Mouse (Mus musculus): ENCODE results near the gene 6430628N08Rik. TPM values are rescaled to one million over a fixed set of nuclear protein-coding genes. Genes with fewer than 3 reads are reported as not detected.

The 6430628N08Rik gene
- polyA plus RNA-seq, 1 experiment, result not detected

DNA sequence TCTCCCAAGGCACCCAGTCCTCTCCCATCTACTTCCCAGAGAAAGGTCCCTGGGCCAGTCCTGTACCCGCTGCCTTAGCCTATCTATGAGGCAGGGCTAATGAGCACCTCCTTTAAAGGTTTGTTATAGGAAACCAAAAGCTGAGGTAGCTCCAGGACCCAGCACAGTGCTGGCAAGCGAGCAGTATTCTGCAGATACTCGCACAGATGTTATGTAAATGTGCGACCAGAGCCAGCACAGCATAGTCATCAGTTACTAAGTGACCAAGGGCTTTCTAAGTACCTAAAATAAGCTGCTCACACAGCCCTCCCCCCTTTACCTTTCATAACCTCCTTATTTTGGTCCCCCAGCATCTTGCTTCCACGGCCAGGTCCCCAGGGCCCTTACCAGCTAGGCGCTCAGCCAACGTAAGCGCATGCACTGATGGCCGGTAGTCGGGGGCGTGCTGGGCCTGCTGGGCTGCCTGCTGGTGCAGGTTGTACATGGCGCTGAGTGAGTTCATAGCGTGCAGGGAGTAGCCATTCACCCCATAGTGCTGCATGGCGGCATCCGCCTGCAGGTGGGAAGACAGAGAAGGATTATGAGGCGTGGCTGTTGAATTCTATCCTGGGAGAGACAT lies 32.9 kb downstream of the 6430628N08Rik start:
- H3K36me3 ChIP-seq (ENCODE audit: control insufficient read depth, insufficient read depth, low read length), result no peaks in the 10 kb centered on the region
- no peak for DNase-seq
- no peak overlapping the region for H3K4me3 ChIP-seq (ENCODE audit: insufficient read depth, low read depth, low read length)
- H3K27me3 ChIP-seq (replicated peaks; ENCODE audit: control insufficient read depth, insufficient read depth, low read length), result no peaks in the 10 kb centered on the region; the same call in 1 of the 2 replicates
- no peak overlapping the region for H3K27ac ChIP-seq (ENCODE audit: insufficient read depth, low read depth, low read length)
- WGBS, result 69% methylated on average over 16 of the region's 16 CpGs
- no peak for TF ChIP-seq CTCF (conservative IDR thresholded peaks at IDR 0.05; ENCODE audit: insufficient read depth, insufficient read length, low read depth, low read length)
- no peak for TF ChIP-seq POLR2A (IDR thresholded peaks at IDR 0.05; ENCODE audit: low read depth, low read length)
- H3K4me1 ChIP-seq (ENCODE audit: control insufficient read depth, insufficient read depth, low read length), result no peaks in the 10 kb centered on the region

DNA sequence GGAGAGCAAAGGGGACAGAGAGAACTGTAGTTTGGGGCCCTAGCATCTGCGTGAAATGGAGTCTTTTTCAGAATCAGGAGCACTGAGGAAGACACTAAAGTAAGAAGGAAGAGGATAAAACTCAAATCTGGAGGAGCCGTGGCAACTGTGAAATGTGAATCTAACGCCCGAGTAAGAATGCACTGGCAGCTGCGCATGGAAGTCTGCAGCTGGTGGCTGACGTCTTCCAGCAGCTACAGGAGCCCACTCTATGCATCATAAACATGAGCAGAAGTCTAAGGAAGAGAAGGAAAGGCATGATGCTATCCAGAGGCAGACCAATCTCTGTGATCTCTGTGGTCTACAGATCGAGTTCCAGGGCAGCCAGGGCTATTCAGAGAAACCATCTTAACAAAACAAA lies 37.2 kb downstream of the 6430628N08Rik start:
- no peak overlapping the region for H3K27ac ChIP-seq (ENCODE audit: insufficient read depth, low read depth, low read length)
- 41% methylated on average over 7 of the region's 7 CpGs for WGBS
- DNase-seq, result no peak
- H3K36me3 ChIP-seq (ENCODE audit: control insufficient read depth, insufficient read depth, low read length), result no peaks in the 10 kb centered on the region
- H3K4me3 ChIP-seq (ENCODE audit: insufficient read depth, low read depth, low read length), result no peak overlapping the region
- no peaks in the 10 kb centered on the region for H3K4me1 ChIP-seq (ENCODE audit: control insufficient read depth, insufficient read depth, low read length)
- H3K27me3 ChIP-seq (replicated peaks; ENCODE audit: control insufficient read depth, insufficient read depth, low read length), result peaks cover 2% of the 10 kb centered on the region; the same call in 1 of the 2 replicates
- TF ChIP-seq CTCF (conservative IDR thresholded peaks at IDR 0.05; ENCODE audit: insufficient read depth, insufficient read length, low read depth, low read length), result no peak
- no peak for TF ChIP-seq POLR2A (IDR thresholded peaks at IDR 0.05; ENCODE audit: low read depth, low read length)

DNA sequence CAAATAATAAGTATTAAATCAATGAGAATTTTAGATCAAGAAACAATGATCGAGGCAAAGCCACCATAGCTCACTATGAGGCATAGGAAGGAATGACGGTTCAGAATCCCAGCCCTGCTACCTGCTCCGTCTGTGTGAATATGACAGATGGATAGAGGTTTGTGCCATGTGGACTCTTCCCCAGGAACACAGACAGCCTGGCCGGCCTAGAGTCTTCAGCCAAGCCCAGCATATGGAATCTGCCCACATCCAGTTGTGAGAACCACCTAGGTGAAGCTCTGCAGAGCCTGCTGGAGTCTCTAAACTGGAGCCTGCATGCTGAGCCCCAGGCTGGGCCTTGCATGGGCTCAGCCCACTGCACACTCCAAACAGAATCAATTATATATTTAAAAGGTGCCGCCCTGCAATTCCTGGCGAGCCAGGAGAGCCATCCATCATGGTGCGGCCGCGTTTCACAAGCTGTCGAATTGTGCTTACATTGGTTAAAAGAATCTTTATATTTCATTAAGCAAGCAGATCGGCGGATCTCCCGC lies 41.2 kb downstream of the 6430628N08Rik start:
- H3K4me1 ChIP-seq (ENCODE audit: control insufficient read depth, insufficient read depth, low read length), result no peaks in the 10 kb centered on the region
- no peak for TF ChIP-seq POLR2A (IDR thresholded peaks at IDR 0.05; ENCODE audit: low read depth, low read length)
- no peak for TF ChIP-seq CTCF (conservative IDR thresholded peaks at IDR 0.05; ENCODE audit: insufficient read depth, insufficient read length, low read depth, low read length)
- peaks cover 4% of the 10 kb centered on the region; the same call in 1 of the 2 replicates for H3K27me3 ChIP-seq (replicated peaks; ENCODE audit: control insufficient read depth, insufficient read depth, low read length)
- 43% methylated on average over 13 of the region's 13 CpGs for WGBS
- H3K27ac ChIP-seq (ENCODE audit: insufficient read depth, low read depth, low read length), result no peak overlapping the region
- no peak for DNase-seq
- no peak overlapping the region for H3K4me3 ChIP-seq (ENCODE audit: insufficient read depth, low read depth, low read length)
- no peaks in the 10 kb centered on the region for H3K36me3 ChIP-seq (ENCODE audit: control insufficient read depth, insufficient read depth, low read length)

DNA sequence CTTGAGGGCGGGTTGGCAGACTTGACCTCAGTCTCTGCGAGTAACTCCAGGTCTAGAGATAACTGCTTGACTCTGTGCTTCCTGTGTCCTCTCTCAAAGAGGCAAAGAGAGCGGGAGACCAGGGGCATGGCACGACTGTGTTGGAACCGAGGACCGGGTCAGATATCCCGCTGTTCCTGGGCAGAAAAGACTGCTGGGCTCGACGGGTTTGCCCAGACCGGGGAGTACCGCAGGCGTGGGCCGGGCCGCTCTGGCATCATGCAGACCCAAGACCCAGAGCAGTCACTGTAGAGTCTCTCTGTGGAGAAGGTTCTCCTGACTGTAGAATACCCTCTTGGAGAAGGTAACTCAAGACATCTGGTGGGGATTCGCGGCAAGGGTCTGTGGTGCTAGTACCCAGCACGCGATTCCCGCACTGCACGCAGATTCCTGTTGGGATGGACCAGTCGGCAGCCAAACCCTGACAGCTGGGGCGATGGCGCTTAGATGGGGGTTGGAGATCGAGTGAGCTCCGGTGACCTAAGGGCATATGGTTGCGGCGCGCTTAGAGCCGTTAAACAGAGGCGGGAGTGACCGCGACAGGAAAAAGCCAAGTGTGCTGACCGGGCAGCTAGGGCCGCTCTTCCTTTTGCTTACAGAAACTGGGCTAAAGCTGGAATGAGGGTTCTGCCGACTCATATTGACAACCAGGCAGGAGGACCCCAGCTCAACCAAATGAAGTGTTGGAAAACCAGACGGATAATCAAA lies 45.5 kb downstream of the 6430628N08Rik start:
- no peak overlapping the region for H3K27ac ChIP-seq (ENCODE audit: insufficient read depth, low read depth, low read length)
- H3K4me1 ChIP-seq (ENCODE audit: control insufficient read depth, insufficient read depth, low read length), result no peaks in the 10 kb centered on the region
- peaks cover 8% of the 10 kb centered on the region for H3K27me3 ChIP-seq (replicated peaks; ENCODE audit: control insufficient read depth, insufficient read depth, low read length)
- WGBS, result 3% methylated on average over 36 of the region's 36 CpGs
- DNase-seq, result no peak
- no peaks in the 10 kb centered on the region for H3K36me3 ChIP-seq (ENCODE audit: control insufficient read depth, insufficient read depth, low read length)
- TF ChIP-seq POLR2A (IDR thresholded peaks at IDR 0.05; ENCODE audit: low read depth, low read length) (no peak), CTCF (conservative IDR thresholded peaks at IDR 0.05; ENCODE audit: insufficient read depth, insufficient read length, low read depth, low read length) (no peak)
- H3K4me3 ChIP-seq (ENCODE audit: insufficient read depth, low read depth, low read length), result no peak overlapping the region

DNA sequence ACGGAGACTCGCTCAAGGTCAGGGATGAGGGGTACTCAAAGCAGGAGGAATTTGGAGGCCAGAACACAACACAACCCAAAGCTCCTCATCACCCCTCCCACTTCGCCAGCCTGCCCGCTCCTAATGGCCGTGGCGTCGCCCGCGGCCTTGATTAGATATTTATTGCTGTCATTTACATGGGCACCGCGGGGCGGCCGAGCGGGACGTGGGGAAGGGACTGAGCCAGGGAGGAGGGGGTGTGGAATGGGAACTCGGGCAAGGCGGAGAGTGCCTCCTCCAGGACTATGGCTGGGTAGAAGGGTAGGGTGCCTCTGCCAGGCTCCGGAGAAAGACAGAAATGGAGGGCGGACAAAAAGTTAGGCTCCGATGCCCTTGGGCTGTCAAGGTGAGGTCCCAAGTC lies 46.2 kb downstream of the 6430628N08Rik start:
- Histone ChIP-seq H3K4me1 (ENCODE audit: control insufficient read depth, insufficient read depth, low read length) (no peaks in the 10 kb centered on the region), H3K27ac (ENCODE audit: insufficient read depth, low read depth, low read length) (no peak overlapping the region), H3K4me3 (ENCODE audit: insufficient read depth, low read depth, low read length) (no peak overlapping the region), H3K27me3 (replicated peaks; ENCODE audit: control insufficient read depth, insufficient read depth, low read length) (peaks cover 8% of the 10 kb centered on the region), H3K36me3 (ENCODE audit: control insufficient read depth, insufficient read depth, low read length) (no peaks in the 10 kb centered on the region)
- TF ChIP-seq POLR2A (IDR thresholded peaks at IDR 0.05; ENCODE audit: low read depth, low read length), result no peak
- TF ChIP-seq CTCF (conservative IDR thresholded peaks at IDR 0.05; ENCODE audit: insufficient read depth, insufficient read length, low read depth, low read length), result no peak
- 3% methylated on average over 20 of the region's 20 CpGs for WGBS
- no peak for DNase-seq

DNA sequence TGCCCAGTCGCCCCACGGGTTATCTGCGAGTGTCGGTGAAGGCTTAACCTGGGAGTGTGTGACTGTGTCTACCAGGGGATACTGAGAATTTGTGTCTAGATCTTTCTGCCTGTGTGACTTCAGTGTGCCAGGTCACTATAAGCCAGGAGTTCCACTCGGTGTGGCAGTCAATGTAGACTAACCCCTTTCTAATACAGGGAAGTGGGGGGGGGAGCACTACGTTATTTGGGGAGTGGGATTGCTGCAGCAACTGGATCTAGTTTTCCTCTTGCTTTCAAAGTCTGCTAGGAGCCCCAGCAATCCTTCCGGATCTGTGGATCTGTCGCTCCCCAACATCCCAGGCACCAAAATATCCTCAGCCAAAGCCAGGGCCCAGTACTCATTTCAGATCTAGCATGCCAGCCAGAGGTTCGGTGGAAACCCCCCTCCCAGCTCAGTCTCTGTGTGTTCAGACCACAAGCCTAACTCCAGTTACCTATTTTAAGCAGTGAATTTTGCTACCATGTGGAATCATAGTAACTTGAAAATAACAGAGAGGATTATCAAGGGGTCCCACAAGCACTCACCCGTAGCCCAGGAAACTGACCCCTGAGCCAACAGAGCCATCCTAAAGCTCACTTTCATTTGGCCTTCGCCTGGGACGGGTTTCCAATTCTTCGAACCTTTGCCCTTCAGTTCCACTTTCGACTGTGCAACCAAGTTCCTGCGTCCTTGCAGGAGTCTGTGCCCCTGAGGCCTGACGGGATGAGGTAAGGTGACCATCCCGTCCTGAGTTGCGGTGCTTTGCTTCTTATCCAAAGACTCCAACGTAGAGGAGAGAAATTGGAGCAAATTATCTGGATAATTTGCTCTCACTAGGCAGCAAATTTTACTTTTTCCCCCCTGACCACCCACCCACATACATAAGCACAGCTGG lies 46.9 kb downstream of the 6430628N08Rik start:
- no peaks in the 10 kb centered on the region for H3K36me3 ChIP-seq (ENCODE audit: control insufficient read depth, insufficient read depth, low read length)
- no peak overlapping the region for H3K27ac ChIP-seq (ENCODE audit: insufficient read depth, low read depth, low read length)
- no peak for TF ChIP-seq POLR2A (IDR thresholded peaks at IDR 0.05; ENCODE audit: low read depth, low read length)
- TF ChIP-seq CTCF (conservative IDR thresholded peaks at IDR 0.05; ENCODE audit: insufficient read depth, insufficient read length, low read depth, low read length), result no peak
- no peaks in the 10 kb centered on the region for H3K4me1 ChIP-seq (ENCODE audit: control insufficient read depth, insufficient read depth, low read length)
- no peak for DNase-seq
- 11% methylated on average over 19 of the region's 19 CpGs for WGBS
- peaks cover 5% of the 10 kb centered on the region for H3K27me3 ChIP-seq (replicated peaks; ENCODE audit: control insufficient read depth, insufficient read depth, low read length)
- no peak overlapping the region for H3K4me3 ChIP-seq (ENCODE audit: insufficient read depth, low read depth, low read length)

All from kidney, adult 2 months (tissue).